Mouse (Mus musculus) hindbrain, embryonic 14.5 days (tissue): ENCODE measurements at regions not wholly inside any gene's neighbourhood (a gene's known extent, or its start where the extent isn't known, plus 50 kb on each side); places are given as distances from the start of the nearest gene placed in this dataset.
A peak's percentile ranks its signal among the peaks of the same experiment; 100 is the strongest.

Source experiments
- ATAC-seq: fragments of 200-750 bp; cut with Nextera tagmentation; 2 replicates; pipeline ENCODE4 v1.8.0; 2017; ENCODE audit warnings: moderate number of reproducible peaks, mild to moderate bottlenecking, moderate TSS enrichment, moderate library complexity; ENCODE audit not compliant: low FRiP score
- DNase-seq: peaks from one replicate; pipeline ENCODE4 v3.0.0-alpha.2; 2015; ENCODE audit warnings: low spot score
- H3K27ac ChIP-seq: fragments of 300-500 bp; sonication (generic); 2 replicates; pipeline ENCODE4 v1.5.1; 2014; ENCODE audit warnings: mild to moderate bottlenecking, moderate library complexity
- H3K27me3 ChIP-seq: fragments of 300-500 bp; sonication (generic); 2 replicates; pipeline ENCODE4 v1.6.1; 2014; ENCODE audit warnings: mild to moderate bottlenecking, low read length, mixed read lengths; ENCODE audit not compliant: control insufficient read depth, insufficient read depth
- H3K36me3 ChIP-seq: fragments of 300-500 bp; sonication (generic); replicated peaks from 2 replicates; pipeline ENCODE4 v1.6.1; 2014; ENCODE audit not compliant: control insufficient read depth, insufficient read depth
- H3K4me1 ChIP-seq: fragments of 300-500 bp; sonication (generic); replicated peaks from 2 replicates; pipeline ENCODE4 v1.6.1; 2014; ENCODE audit warnings: antibody characterized with exemption, low read length, mixed read lengths; ENCODE audit not compliant: control insufficient read depth, insufficient read depth
- H3K4me2 ChIP-seq: fragments of 300-500 bp; sonication (generic); replicated peaks from 2 replicates; pipeline ENCODE4 v1.6.1; 2014; ENCODE audit warnings: mild to moderate bottlenecking, moderate library complexity
- H3K4me3 ChIP-seq: fragments of 300-500 bp; sonication (generic); replicated peaks from 2 replicates; pipeline ENCODE4 v1.5.1; 2014; ENCODE audit warnings: mild to moderate bottlenecking, low read length
- H3K9ac ChIP-seq: fragments of 300-500 bp; sonication (generic); 2 replicates; pipeline ENCODE4 v1.6.1; 2014
- H3K9me3 ChIP-seq: fragments of 300-500 bp; sonication (generic); 2 replicates; pipeline ENCODE4 v1.6.1; 2016; ENCODE audit warnings: low read length; ENCODE audit not compliant: control insufficient read depth
- whole genome bisulfite sequencing: fragments of 180-500 bp; shearing (Covaris S2); extraction: QIAGEN DNeasy Blood & Tissue Kit; methylation state at CpG from one replicate; pipeline ENCODE4 v1.1.7; 2014; 5-methylcytosine and 5-hydroxymethylcytosine counted together

DNA sequence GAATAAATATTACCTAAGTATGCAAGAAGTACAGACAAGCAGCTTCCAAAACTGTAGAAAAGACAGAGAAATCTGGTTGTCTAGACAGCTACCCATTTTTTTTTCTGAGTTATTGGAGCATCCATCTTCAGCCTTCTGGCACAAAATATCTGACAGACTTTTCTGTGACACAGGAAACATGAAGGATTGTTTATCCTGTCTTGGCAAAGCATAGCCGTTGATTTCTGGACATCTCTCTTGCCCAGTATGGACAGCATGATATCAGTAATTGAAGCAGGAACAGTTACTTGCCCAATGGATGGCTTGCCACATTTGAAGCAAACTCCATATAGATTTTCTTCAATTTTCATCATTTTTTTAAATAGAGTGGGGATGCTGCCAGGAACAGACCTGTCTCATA, 96.1 kb upstream of the Naaladl2 start:
- Histone ChIP-seq H3K4me1 (no peaks in the 10 kb centered on the region), H3K36me3 (no peaks in the 10 kb centered on the region), H3K27me3 (no peaks in the 10 kb centered on the region), H3K4me2 (no peak overlapping the region), H3K27ac (no peak overlapping the region), H3K9me3 (no peaks in the 10 kb centered on the region), H3K4me3 (no peak overlapping the region), H3K9ac (no peak overlapping the region)
- no peak for DNase-seq
- no peak for ATAC-seq
- 90% methylated on average over 1 of the region's 1 CpGs for WGBS

DNA sequence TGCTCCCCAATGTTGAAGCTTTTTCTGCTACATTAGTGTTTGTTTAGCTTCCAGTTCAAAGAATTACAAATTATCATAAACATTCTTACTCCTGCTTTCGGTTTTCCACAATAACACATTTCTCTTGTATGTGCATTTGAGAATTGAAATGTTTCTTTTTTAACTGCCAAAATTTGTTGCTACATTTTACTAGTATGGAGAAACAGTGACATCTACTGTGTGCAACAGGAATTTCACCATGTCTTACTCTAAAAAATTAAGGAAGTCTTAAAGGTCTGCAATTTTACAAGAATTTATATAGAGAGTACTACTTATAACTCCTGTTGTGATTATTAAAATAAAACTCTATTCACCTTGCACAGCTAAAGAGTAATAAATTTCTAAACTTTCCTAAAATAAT, 76.5 kb upstream of the Naaladl2 start:
- whole genome bisulfite sequencing, result 79% methylated on average over 1 of the region's 1 CpGs
- DNase-seq, result peak; percentile 63
- Histone ChIP-seq H3K9ac (no peak overlapping the region), H3K9me3 (no peaks in the 10 kb centered on the region), H3K4me2 (no peak overlapping the region), H3K36me3 (no peaks in the 10 kb centered on the region), H3K4me1 (no peaks in the 10 kb centered on the region), H3K27ac (no peak overlapping the region), H3K4me3 (no peak overlapping the region), H3K27me3 (no peaks in the 10 kb centered on the region)
- no peak for ATAC-seq

GRCm38 (mm10) chr3:25208041-25208685, 64.1 kb upstream of the Naaladl2 start:
- Histone ChIP-seq H3K27ac (no peak overlapping the region), H3K4me1 (no peaks in the 10 kb centered on the region), H3K4me3 (no peak overlapping the region), H3K4me2 (no peak overlapping the region), H3K9ac (no peak overlapping the region), H3K9me3 (no peaks in the 10 kb centered on the region), H3K36me3 (no peaks in the 10 kb centered on the region), H3K27me3 (no peaks in the 10 kb centered on the region)
- ATAC-seq, result no peak
- 98% methylated on average over 5 of the region's 5 CpGs for WGBS
- DNase-seq, result no peak
